Mouse (Mus musculus) bone marrow, adult 2 months (tissue): ENCODE results near the gene Cluap1.

Source experiments
- CTCF ChIP-seq: fragments of 200-500 bp; IDR thresholded peaks from 2 replicates; pipeline ENCODE4 v1.5.1; 2011; ENCODE audit warnings: low read length, control low read depth; ENCODE audit not compliant: control insufficient read depth, insufficient read depth
- POLR2A ChIP-seq: fragments of 200-500 bp; IDR thresholded peaks from 2 replicates; pipeline ENCODE4 v1.6.1; 2011; ENCODE audit warnings: low read depth, mild to moderate bottlenecking, control low read depth, low read length, borderline replicate concordance; ENCODE audit not compliant: control insufficient read depth

GRCm38 (mm10) chr16:3934091-3934490 is 25.5 kb downstream of the Cluap1 start:
- no peak for TF ChIP-seq CTCF
- TF ChIP-seq POLR2A: no peak
